8 mouse cellular contexts compared by ENCODE assay signal in the genomic region with DNA sequence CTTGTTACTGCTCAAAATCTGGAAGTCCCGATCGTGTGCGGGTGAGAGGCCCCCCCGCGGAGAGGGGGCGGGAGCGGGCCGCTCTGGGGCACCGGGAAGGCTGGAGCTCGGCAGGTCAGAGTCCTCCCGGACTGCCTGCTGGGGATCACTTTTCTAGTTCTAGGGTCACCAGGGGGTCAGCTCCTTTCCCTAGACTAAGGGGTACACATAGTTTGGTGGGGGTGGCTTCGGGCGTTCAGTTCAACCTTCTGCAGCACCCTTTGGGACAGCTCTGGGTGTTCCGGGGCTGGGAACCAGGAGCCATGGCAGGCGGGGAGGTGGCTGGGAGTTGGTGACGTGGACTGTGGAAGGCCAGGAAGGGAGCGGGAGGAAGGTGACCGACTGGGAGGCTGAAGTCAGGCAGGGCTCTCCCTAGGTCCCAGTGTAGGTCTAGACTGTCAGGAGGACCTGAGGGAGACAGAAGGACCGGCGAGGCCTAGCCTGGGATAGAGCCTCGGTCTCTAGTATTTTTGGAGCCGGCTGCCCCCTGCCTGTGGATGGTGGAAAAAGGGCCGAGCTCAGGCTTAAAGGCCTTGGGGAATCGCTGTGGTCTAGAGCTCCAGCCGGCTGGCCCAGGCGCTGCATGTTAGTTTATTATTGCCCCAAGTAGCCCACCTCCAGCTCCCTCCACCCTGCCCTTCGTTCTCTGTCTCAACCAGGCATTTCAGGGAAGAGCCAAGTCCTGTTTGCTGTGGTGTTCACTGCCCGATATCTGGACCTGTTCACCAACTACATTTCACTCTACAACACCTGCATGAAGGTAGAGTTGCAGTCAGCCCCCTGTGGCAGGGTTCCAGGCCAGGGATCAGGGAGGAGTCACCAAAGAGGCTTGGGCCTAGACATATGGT. TPM values are rescaled to one million over a fixed set of nuclear protein-coding genes. Genes with fewer than 3 reads are reported as not detected.
A peak's percentile ranks its signal among the peaks of the same experiment; 100 is the strongest.
DNase-seq lines count a peak whose midpoint lies in the region; ATAC-seq and TF ChIP-seq lines count a peak whose summit lies in the region.

No protein-coding gene starts in this region.

- peak; percentile 73 for ATAC-seq in liver, embryonic 14.5 days (ENCODE audit: insufficient read depth)
- peak; percentile 51 for ATAC-seq in stomach, embryonic 15.5 days (ENCODE audit: insufficient read depth, low FRiP score, low read depth)

- peaks cover 9% of the 10 kb centered on the region; the same call in 1 of the 2 replicates for H3K79me2 ChIP-seq in heart, adult 2 months (replicated peaks; ENCODE audit: control insufficient read depth, insufficient read depth, low read length)

- DNase-seq in 416B (ENCODE audit: low read depth), result peak; percentile 35
- peak; percentile 50 for DNase-seq in adrenal gland, adult 8-10 months
- DNase-seq in embryo, embryonic 9.5 days (ENCODE audit: extremely low spot score), result peak; percentile 52
- peak; percentile 78 to 82 for DNase-seq in heart, adult 2 months
- peak; percentile 81 for DNase-seq in kidney, adult 18-20 months
- peak in 2 of 3 experiments; percentile 35 to 44 for DNase-seq in liver, embryonic 14.5 days (ENCODE audit: low read depth in 3 of 3, low spot score in 3 of 3)
- DNase-seq in natural killer cell, adult 2 months (ENCODE audit: low spot score in 2 of 2), result peak; percentile 46 to 64

- peaks cover 7% of the 10 kb centered on the region for H3K27me3 ChIP-seq in heart, adult 2 months (ENCODE audit: control insufficient read depth, insufficient read depth, low read length)
- H3K27me3 ChIP-seq in liver, embryonic 14.5 days (ENCODE audit: control insufficient read depth, insufficient read depth, low read length), result peaks cover 39% of the 10 kb centered on the region
- peaks cover 30% of the 10 kb centered on the region for H3K27me3 ChIP-seq in stomach, embryonic 15.5 days (replicated peaks)

- peak overlapping the region; percentile 92 for H3K27ac ChIP-seq in heart, adult 2 months
- H3K27ac ChIP-seq in liver, embryonic 14.5 days, result peak overlapping the region; percentile 80
- H3K27ac ChIP-seq in stomach, embryonic 15.5 days, result peak overlapping the region; percentile 92

- intact Hi-C loops in heart, adult 2 months (cut with DNase I), result loop anchor here (1.0 to 2.0 kb wide), 2 partner anchors 23 to 49 kb away; partner anchors contain the start of genes Syngr4 and Tmem143

- H3K36me3 ChIP-seq in heart, adult 2 months (ENCODE audit: control insufficient read depth, insufficient read depth, low read length), result peaks cover 10% of the 10 kb centered on the region
- H3K36me3 ChIP-seq in liver, embryonic 14.5 days (replicated peaks; ENCODE audit: control insufficient read depth, insufficient read depth, low read depth), result peaks cover 30% of the 10 kb centered on the region
- H3K36me3 ChIP-seq in stomach, embryonic 15.5 days, result peaks cover 26% of the 10 kb centered on the region

- H3K9me3 ChIP-seq in liver, embryonic 14.5 days (ENCODE audit: control insufficient read depth, low read length), result no peaks in the 10 kb centered on the region
- H3K9me3 ChIP-seq in stomach, embryonic 15.5 days, result no peaks in the 10 kb centered on the region

- peak; percentile 56 for TF ChIP-seq CTCF in heart, adult 2 months (IDR thresholded peaks at IDR 0.05)
- peak; percentile 55 for TF ChIP-seq CTCF in liver, embryonic 14.5 days (IDR thresholded peaks at IDR 0.05; ENCODE audit: low read depth)

- peaks cover 9% of the 10 kb centered on the region for H3K4me1 ChIP-seq in heart, adult 2 months (ENCODE audit: control insufficient read depth, insufficient read depth, low read length)
- peaks cover 0 to 8% of the 10 kb centered on the region in 2 experiments; a peak in 2 of 4 replicates for H3K4me1 ChIP-seq in liver, embryonic 14.5 days (replicated peaks; ENCODE audit: control insufficient read depth in 2 of 2, insufficient read depth in 2 of 2, low read length in 1 of 2)
- peaks cover 39% of the 10 kb centered on the region for H3K4me1 ChIP-seq in stomach, embryonic 15.5 days

- peak overlapping the region; percentile 69 for H3K9ac ChIP-seq in heart, adult 2 months (ENCODE audit: low read depth, low read length)
- H3K9ac ChIP-seq in liver, embryonic 14.5 days (replicated peaks), result peak overlapping the region; percentile 97
- H3K9ac ChIP-seq in stomach, embryonic 15.5 days, result peak overlapping the region; percentile 92

- no peak for TF ChIP-seq EP300 in heart, adult 2 months (IDR thresholded peaks at IDR 0.05; ENCODE audit: insufficient read depth, low read depth, low read length)
- TF ChIP-seq EP300 in liver, embryonic 14.5 days (IDR thresholded peaks at IDR 0.05; ENCODE audit: low read depth), result no peak

- peak overlapping the region; percentile 98 for H3K4me2 ChIP-seq in liver, embryonic 14.5 days (ENCODE audit: low read depth)
- H3K4me2 ChIP-seq in stomach, embryonic 15.5 days, result peak overlapping the region; percentile 84

- peak overlapping the region; percentile 71 for H3K4me3 ChIP-seq in heart, adult 2 months
- peak overlapping the region; percentile 78 to 94 for H3K4me3 ChIP-seq in liver, embryonic 14.5 days (ENCODE audit: insufficient read depth in 1 of 2, low read depth in 2 of 2, low read length in 2 of 2)
- peak overlapping the region; percentile 60 for H3K4me3 ChIP-seq in stomach, embryonic 15.5 days (replicated peaks)

- TF ChIP-seq POLR2A in heart, adult 2 months (IDR thresholded peaks at IDR 0.05; ENCODE audit: insufficient read depth, low read depth, low read length), result peak; percentile 33; the same call in 1 of the 2 replicates

- under 1% methylated on average over 28 of the region's 28 CpGs for WGBS in heart, adult 2 months
- WGBS in liver, embryonic 14.5 days (ENCODE audit: insufficient replicate concordance), result 2% methylated on average over 28 of the region's 28 CpGs
- 2% methylated on average over 28 of the region's 28 CpGs for WGBS in stomach, embryonic 15.5 days

RNA-seq across cellular contexts. Expression of gene Kdelr1, which starts 0.7 kb away (rescaled TPM):
- total RNA-seq in adrenal gland, adult 8-10 months (2022), result 100 to 1,000 TPM; 127 to 158 (median 151) TPM
- 100 to 1,000 TPM; 107 to 126 TPM for total RNA-seq in heart, adult 2 months (2021)
- 254 and 344 TPM in 2 replicates for polyA plus RNA-seq in heart, adult 2 months (2012; rRNA removed)
- 53.9 and 74.6 TPM in 2 replicates for polyA plus RNA-seq in liver, embryonic 14.5 days (2012; rRNA removed)
- 33.9 and 34.8 TPM in 2 replicates for polyA plus RNA-seq in liver, embryonic 14.5 days (2014; fragmentation: Nextera tagmentation; extraction: Ambion mirVana)
- polyA plus RNA-seq in stomach, embryonic 15.5 days (2015; fragmentation: Nextera tagmentation; extraction: Ambion mirVana), result 72.0 and 79.7 TPM in 2 replicates

RNA-seq across cellular contexts. Expression of gene Grin2d, which starts 4.9 kb away (rescaled TPM):
- 1 to 10 TPM in 3 of 4 experiments, under 1 TPM in 1; 0.78 to 1.4 (median 1.2) TPM for total RNA-seq in adrenal gland, adult 8-10 months (2022)
- total RNA-seq in heart, adult 2 months (2021), result under 1 TPM; 0.31 to 0.43 TPM
- polyA plus RNA-seq in heart, adult 2 months (2012; rRNA removed), result 0.56 and 0.92 TPM in 2 replicates
- 0.11 and 0.13 TPM in 2 replicates for polyA plus RNA-seq in liver, embryonic 14.5 days (2012; rRNA removed)
- polyA plus RNA-seq in liver, embryonic 14.5 days (2014; fragmentation: Nextera tagmentation; extraction: Ambion mirVana), result 0.01 TPM in 1 of 2 replicates, not detected in the other
- polyA plus RNA-seq in stomach, embryonic 15.5 days (2015; fragmentation: Nextera tagmentation; extraction: Ambion mirVana), result 0.64 and 0.67 TPM in 2 replicates

RNA-seq across cellular contexts. Expression of gene Syngr4, which starts 23.2 kb away (rescaled TPM):
- total RNA-seq in adrenal gland, adult 8-10 months (2022), result under 1 TPM in 1 of 4 experiments, not detected in 3; 0.78 TPM
- not detected for total RNA-seq in heart, adult 2 months (2021)
- polyA plus RNA-seq in heart, adult 2 months (2012; rRNA removed), result 0.38 and 0.53 TPM in 2 replicates
- 0.86 and 1.2 TPM in 2 replicates for polyA plus RNA-seq in liver, embryonic 14.5 days (2012; rRNA removed)
- 1.2 and 1.3 TPM in 2 replicates for polyA plus RNA-seq in liver, embryonic 14.5 days (2014; fragmentation: Nextera tagmentation; extraction: Ambion mirVana)
- 0.80 and 1.1 TPM in 2 replicates for polyA plus RNA-seq in stomach, embryonic 15.5 days (2015; fragmentation: Nextera tagmentation; extraction: Ambion mirVana)

RNA-seq across cellular contexts. Expression of gene Tmem143, which starts 23.4 kb away (rescaled TPM):
- 10 to 100 TPM; 36.3 to 60.3 (median 52.9) TPM for total RNA-seq in adrenal gland, adult 8-10 months (2022)
- total RNA-seq in heart, adult 2 months (2021), result 100 to 1,000 TPM; 113 to 132 TPM
- 205 and 206 TPM in 2 replicates for polyA plus RNA-seq in heart, adult 2 months (2012; rRNA removed)
- polyA plus RNA-seq in liver, embryonic 14.5 days (2012; rRNA removed), result 8.6 and 10.2 TPM in 2 replicates
- polyA plus RNA-seq in liver, embryonic 14.5 days (2014; fragmentation: Nextera tagmentation; extraction: Ambion mirVana), result 2.4 and 2.7 TPM in 2 replicates
- polyA plus RNA-seq in stomach, embryonic 15.5 days (2015; fragmentation: Nextera tagmentation; extraction: Ambion mirVana), result 5.8 and 6.8 TPM in 2 replicates

RNA-seq across cellular contexts. Expression of gene Grwd1, which starts 42.6 kb away (rescaled TPM):
- 10 to 100 TPM; 24.8 to 31.5 (median 30.0) TPM for total RNA-seq in adrenal gland, adult 8-10 months (2022)
- 10 to 100 TPM; 11.8 to 13.1 TPM for total RNA-seq in heart, adult 2 months (2021)
- polyA plus RNA-seq in heart, adult 2 months (2012; rRNA removed), result 9.1 and 9.4 TPM in 2 replicates
- 11.2 and 12.8 TPM in 2 replicates for polyA plus RNA-seq in liver, embryonic 14.5 days (2012; rRNA removed)
- polyA plus RNA-seq in liver, embryonic 14.5 days (2014; fragmentation: Nextera tagmentation; extraction: Ambion mirVana), result 23.0 and 23.7 TPM in 2 replicates
- polyA plus RNA-seq in stomach, embryonic 15.5 days (2015; fragmentation: Nextera tagmentation; extraction: Ambion mirVana), result 57.0 and 64.3 TPM in 2 replicates

Comparison
In these comparisons a context has a peak if more than half of its experiments do, and no peak if none do; other contexts are left out.
1. Peak in every context shown above with its lines: DNase-seq, ATAC-seq, H3K4me3 ChIP-seq and H3K27ac ChIP-seq.